Mouse (Mus musculus) kidney, postnatal 0 days (tissue): ENCODE measurements at regions not wholly inside any gene's neighbourhood (a gene's known extent, or its start where the extent isn't known, plus 50 kb on each side); places are given as distances from the start of the nearest gene placed in this dataset.

Experiments used
- ATAC-seq: fragments of 200-750 bp; cut with Nextera tagmentation; replicated peaks from 2 replicates; pipeline ENCODE4 v1.8.0; 2017; ENCODE audit warnings: low read depth, moderate number of reproducible peaks, moderate TSS enrichment, moderate library complexity; ENCODE audit not compliant: low FRiP score
- DNase-seq: peaks from one replicate; pipeline ENCODE4 v3.0.0-alpha.2; 2016; ENCODE audit warnings: low spot score
- H3K27ac ChIP-seq: fragments of 300-500 bp; sonication (generic); 2 replicates; pipeline ENCODE4 v1.5.1; 2014; ENCODE audit warnings: mild to moderate bottlenecking
- H3K27me3 ChIP-seq: fragments of 300-500 bp; sonication (generic); 2 replicates; pipeline ENCODE4 v1.6.1; 2014; ENCODE audit warnings: low read length, mixed read lengths; ENCODE audit not compliant: insufficient read depth
- H3K36me3 ChIP-seq: fragments of 300-500 bp; sonication (generic); 2 replicates; pipeline ENCODE4 v1.6.1; 2014; ENCODE audit warnings: low read length, mixed read lengths; ENCODE audit not compliant: insufficient read depth
- H3K4me1 ChIP-seq: fragments of 300-500 bp; sonication (generic); replicated peaks from 2 replicates; pipeline ENCODE4 v1.6.1; 2014; ENCODE audit warnings: antibody characterized with exemption, low read length, mixed read lengths; ENCODE audit not compliant: insufficient read depth
- H3K4me2 ChIP-seq: fragments of 300-500 bp; sonication (generic); 2 replicates; pipeline ENCODE4 v1.6.1; 2014; ENCODE audit warnings: mild to moderate bottlenecking, low read length, moderate library complexity, mixed read lengths
- H3K4me3 ChIP-seq: fragments of 300-500 bp; sonication (generic); replicated peaks from 2 replicates; pipeline ENCODE4 v1.5.1; 2014; ENCODE audit warnings: low read depth, low read length
- H3K9ac ChIP-seq: fragments of 300-500 bp; sonication (generic); 2 replicates; pipeline ENCODE4 v1.6.1; 2014; ENCODE audit warnings: low read depth, low read length
- H3K9me3 ChIP-seq: fragments of 300-500 bp; sonication (generic); replicated peaks from 2 replicates; pipeline ENCODE4 v1.6.1; 2016; ENCODE audit warnings: low read length, inconsistent platforms, mixed read lengths
- CTCF ChIP-seq: IDR thresholded peaks from 2 replicates; pipeline ENCODE4 v1.5.1; 2016; ENCODE audit warnings: antibody characterized with exemption, low read depth, mild to moderate bottlenecking, moderate library complexity
- WGBS: fragments of 180-500 bp; shearing (Covaris S2); extraction: QIAGEN DNeasy Blood & Tissue Kit; methylation state at CpG from one replicate; pipeline ENCODE4 v1.1.7; 2014; 5-methylcytosine and 5-hydroxymethylcytosine counted together

DNA sequence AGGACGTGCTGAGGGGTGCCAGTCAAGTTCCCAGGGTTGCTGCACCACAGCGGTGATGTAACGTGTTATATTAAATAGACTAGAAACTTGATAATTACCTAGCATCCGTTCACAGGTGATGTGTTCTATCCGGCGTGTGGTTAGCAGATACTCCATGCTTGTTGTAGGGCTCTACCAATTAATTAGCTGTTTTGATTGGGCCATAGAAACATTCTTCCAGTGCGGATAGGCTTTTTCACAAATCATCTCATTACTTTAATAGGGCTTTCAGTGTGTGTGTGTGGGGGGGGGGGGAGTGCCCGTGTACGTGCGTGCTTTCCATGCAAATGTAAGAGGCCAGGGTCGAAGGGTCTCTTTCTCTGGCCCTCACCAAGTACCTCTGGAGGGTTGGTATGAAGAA, 110.6 kb downstream of the Kctd15 start:
- Histone ChIP-seq H3K27ac (no peak overlapping the region), H3K4me3 (no peak overlapping the region), H3K9ac (no peak overlapping the region), H3K4me2 (no peak overlapping the region), H3K4me1 (0 out of 2 replicates have a peak, but pooled peaks cover 3% of the 10 kb centered on the region), H3K9me3 (no peaks in the 10 kb centered on the region), H3K36me3 (no peaks in the 10 kb centered on the region), H3K27me3 (no peaks in the 10 kb centered on the region)
- no peak for DNase-seq
- no peak for ATAC-seq
- TF ChIP-seq CTCF, result no peak
- 93% methylated on average over 11 of the region's 11 CpGs for WGBS

DNA sequence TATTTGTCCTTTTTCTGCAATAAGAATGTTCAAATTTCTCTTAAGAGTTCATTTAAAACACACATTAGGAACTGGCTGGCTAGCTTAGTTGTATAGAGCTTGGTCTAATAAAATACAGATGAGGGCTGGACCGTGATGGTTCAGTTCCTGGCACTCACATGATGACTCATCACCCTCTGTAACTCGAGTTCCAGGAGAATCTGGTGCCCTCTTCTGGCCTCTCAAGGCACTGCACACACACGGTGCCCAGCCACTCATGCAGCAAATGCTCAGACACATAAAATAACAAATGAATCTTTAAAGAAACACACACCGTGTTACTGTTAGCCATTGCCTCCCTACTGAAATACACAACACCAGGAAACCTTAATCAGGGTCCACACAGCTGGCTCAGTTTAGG, 114.6 kb downstream of the Kctd15 start:
- H3K36me3 ChIP-seq, result no peaks in the 10 kb centered on the region
- no peak overlapping the region for H3K4me3 ChIP-seq
- ATAC-seq (no peak), DNase-seq (peak; percentile 5)
- H3K27me3 ChIP-seq, result no peaks in the 10 kb centered on the region
- no peak overlapping the region for H3K9ac ChIP-seq
- no peaks in the 10 kb centered on the region for H3K9me3 ChIP-seq
- H3K4me2 ChIP-seq, result no peak overlapping the region
- peak; percentile 46 for TF ChIP-seq CTCF
- 0 out of 2 replicates have a peak, but pooled peaks cover 1% of the 10 kb centered on the region for H3K4me1 ChIP-seq
- 75% methylated on average over 4 of the region's 4 CpGs for WGBS
- no peak overlapping the region for H3K27ac ChIP-seq

DNA sequence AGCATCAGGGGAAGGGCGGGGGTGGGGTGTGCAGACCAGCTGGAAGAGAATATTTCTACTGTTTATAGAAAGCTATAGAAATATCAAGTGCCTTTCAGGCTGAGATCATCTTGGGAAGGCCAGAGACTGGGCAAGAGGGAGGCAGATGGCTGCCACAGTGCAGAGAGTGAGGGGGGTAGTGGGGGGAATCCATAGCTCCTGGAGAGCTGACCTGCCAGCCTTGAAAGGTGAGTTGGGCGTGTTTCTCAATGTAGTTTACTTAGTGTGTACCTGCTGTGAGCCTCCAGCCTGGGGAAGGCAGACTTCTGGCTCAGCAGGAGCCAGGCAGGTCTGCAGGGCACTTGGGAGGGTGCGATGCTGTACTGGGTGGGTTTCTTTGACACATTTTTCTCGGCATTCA, 115.5 kb downstream of the Kctd15 start:
- no peaks in the 10 kb centered on the region for H3K36me3 ChIP-seq
- no peak for ATAC-seq
- DNase-seq, result no peak
- TF ChIP-seq CTCF, result no peak
- H3K4me3 ChIP-seq, result no peak overlapping the region
- no peak overlapping the region for H3K27ac ChIP-seq
- no peaks in the 10 kb centered on the region for H3K4me1 ChIP-seq
- no peaks in the 10 kb centered on the region for H3K27me3 ChIP-seq
- no peak overlapping the region for H3K9ac ChIP-seq
- H3K4me2 ChIP-seq, result no peak overlapping the region
- 82% methylated on average over 4 of the region's 4 CpGs for WGBS
- H3K9me3 ChIP-seq, result no peaks in the 10 kb centered on the region

DNA sequence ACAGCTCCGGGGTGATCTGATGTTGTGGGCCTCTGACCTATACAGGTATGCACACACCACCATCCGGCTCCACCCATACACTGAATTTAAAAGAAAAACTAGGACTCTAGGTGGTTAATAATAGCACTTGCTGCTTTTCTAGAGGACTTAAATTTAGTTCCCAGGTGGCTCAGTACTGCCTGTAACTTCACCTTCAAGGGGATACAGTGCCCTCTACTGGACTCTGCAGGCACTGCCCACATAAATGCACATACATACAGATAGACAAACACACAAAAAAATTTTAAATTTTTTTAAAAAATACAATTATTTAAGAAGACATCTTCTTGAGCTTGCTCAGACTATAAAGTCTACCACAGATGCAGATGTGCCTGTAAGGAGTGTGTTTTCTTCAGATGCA, 116.7 kb downstream of the Kctd15 start:
- no peak for TF ChIP-seq CTCF
- Histone ChIP-seq H3K27me3 (no peaks in the 10 kb centered on the region), H3K27ac (no peak overlapping the region), H3K4me1 (no peaks in the 10 kb centered on the region), H3K4me3 (no peak overlapping the region), H3K4me2 (no peak overlapping the region), H3K9me3 (no peaks in the 10 kb centered on the region), H3K9ac (no peak overlapping the region), H3K36me3 (no peaks in the 10 kb centered on the region)
- no peak for ATAC-seq
- 92% methylated on average over 2 of the region's 2 CpGs for WGBS
- DNase-seq, result no peak

DNA sequence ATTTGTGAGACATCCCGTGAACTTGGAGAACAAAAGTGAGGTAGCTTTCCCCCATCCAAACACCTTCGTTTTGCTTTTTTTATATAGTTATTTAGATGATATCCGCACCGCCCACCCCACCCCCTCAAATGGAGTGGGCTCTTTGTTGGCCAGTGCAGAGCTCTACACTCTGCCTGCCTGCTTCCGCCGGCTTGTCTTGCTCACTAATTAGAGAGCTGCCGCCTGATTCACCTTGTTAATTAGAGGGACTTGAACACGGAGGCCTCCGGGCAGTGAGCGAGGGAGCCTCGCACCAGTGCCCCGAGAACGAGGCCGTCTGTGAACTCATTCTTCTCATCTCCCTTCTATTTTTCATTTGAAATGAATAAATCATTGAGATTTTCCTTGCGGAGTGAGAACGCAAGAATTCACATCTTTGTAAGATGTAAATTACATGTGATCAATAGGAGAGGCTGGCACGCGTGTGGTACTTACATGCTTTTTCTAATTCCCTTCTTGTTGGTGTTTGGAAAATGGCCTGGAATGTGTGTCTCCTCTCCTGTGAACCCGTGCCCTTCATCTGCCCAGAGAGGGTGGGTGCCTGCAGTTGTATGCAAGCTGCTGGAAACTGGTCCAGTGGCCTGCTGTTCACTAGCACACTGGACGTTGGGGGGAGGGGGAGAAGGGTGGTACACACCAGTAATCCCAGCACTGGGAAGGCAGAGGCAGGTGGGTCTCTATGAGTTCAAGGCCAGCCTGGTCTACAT, 118.0 kb downstream of the Kctd15 start:
- H3K36me3 ChIP-seq, result no peaks in the 10 kb centered on the region
- no peak overlapping the region for H3K4me3 ChIP-seq
- H3K4me1 ChIP-seq, result no peaks in the 10 kb centered on the region
- no peak overlapping the region for H3K9ac ChIP-seq
- H3K27me3 ChIP-seq, result no peaks in the 10 kb centered on the region
- no peak overlapping the region for H3K27ac ChIP-seq
- DNase-seq, result no peak
- no peak for TF ChIP-seq CTCF
- no peaks in the 10 kb centered on the region for H3K9me3 ChIP-seq
- no peak for ATAC-seq
- WGBS, result 82% methylated on average over 20 of the region's 20 CpGs
- H3K4me2 ChIP-seq, result no peak overlapping the region

DNA sequence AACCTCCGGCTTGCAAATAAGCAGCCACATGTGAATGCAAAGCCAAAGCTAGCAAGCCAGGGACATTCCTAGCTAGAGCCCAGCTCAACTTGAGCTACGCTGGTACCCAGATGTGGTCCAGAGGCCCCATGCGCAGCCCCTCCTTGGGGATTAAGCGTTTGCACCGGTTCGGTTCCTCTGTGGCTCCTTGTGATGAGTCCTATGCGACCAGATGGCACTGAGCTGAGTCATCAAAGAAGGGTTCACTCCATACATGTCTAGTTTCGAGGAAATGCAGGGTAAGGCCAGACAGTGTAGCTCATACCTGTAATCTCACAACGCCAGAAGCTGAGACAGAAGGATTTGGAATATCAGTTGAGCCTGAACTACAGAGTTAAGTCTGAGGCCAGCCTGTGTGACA, 119.4 kb downstream of the Kctd15 start:
- ATAC-seq (no peak), DNase-seq (no peak)
- no peak for TF ChIP-seq CTCF
- H3K27ac ChIP-seq, result no peak overlapping the region
- WGBS, result 81% methylated on average over 9 of the region's 9 CpGs
- no peaks in the 10 kb centered on the region for H3K9me3 ChIP-seq
- no peak overlapping the region for H3K4me2 ChIP-seq
- H3K9ac ChIP-seq, result no peak overlapping the region
- no peaks in the 10 kb centered on the region for H3K36me3 ChIP-seq
- H3K4me1 ChIP-seq, result no peaks in the 10 kb centered on the region
- H3K27me3 ChIP-seq, result no peaks in the 10 kb centered on the region
- no peak overlapping the region for H3K4me3 ChIP-seq

DNA sequence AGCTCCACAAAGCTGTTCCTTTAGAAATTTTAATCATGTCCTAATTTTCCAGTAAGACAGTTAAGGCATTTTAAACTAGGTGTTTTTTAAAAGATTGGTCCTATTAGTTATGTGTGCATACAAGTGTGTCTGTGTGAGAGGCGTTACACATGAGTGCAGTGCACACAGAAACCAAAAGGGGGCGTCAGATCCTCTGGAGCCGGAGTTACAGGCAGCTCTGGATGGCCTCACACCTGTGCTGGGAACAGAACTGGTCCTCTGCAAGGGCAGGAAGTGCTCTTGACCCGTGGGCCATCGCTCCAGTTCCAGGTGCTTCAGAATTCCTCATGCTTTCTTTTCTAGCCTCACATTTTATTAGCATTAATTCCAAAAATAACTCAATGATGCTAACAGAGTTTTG, 122.3 kb downstream of the Kctd15 start:
- H3K9me3 ChIP-seq, result no peaks in the 10 kb centered on the region
- no peak overlapping the region for H3K4me3 ChIP-seq
- DNase-seq (no peak), ATAC-seq (no peak)
- no peak overlapping the region for H3K27ac ChIP-seq
- no peak for TF ChIP-seq CTCF
- no peaks in the 10 kb centered on the region for H3K4me1 ChIP-seq
- no peak overlapping the region for H3K4me2 ChIP-seq
- no peak overlapping the region for H3K9ac ChIP-seq
- 71% methylated on average over 5 of the region's 5 CpGs for WGBS
- no peaks in the 10 kb centered on the region for H3K36me3 ChIP-seq
- H3K27me3 ChIP-seq, result no peaks in the 10 kb centered on the region
